Mouse (Mus musculus) hindbrain, embryonic 15.5 days (tissue): ENCODE results near the gene Castor1. TPM values are rescaled to one million over a fixed set of nuclear protein-coding genes. Genes with fewer than 3 reads are reported as not detected.

Experiments used
- ATAC-seq: fragments of 200-750 bp; cut with Nextera tagmentation; 2 replicates; pipeline ENCODE4 v1.8.0; 2017; ENCODE audit warnings: low read depth, moderate number of reproducible peaks, moderate TSS enrichment; ENCODE audit not compliant: low FRiP score
- H3K27ac ChIP-seq: fragments of 300-500 bp; sonication (generic); replicated peaks from 2 replicates; pipeline ENCODE4 v1.5.1; 2015; ENCODE audit warnings: mild to moderate bottlenecking, inconsistent platforms
- H3K27me3 ChIP-seq: fragments of 300-500 bp; sonication (generic); 2 replicates; pipeline ENCODE4 v1.6.1; 2015; ENCODE audit warnings: control low read depth, inconsistent platforms
- H3K36me3 ChIP-seq: fragments of 300-500 bp; sonication (generic); 2 replicates; pipeline ENCODE4 v1.6.1; 2015; ENCODE audit warnings: control low read depth, inconsistent platforms
- H3K4me1 ChIP-seq: fragments of 300-500 bp; sonication (generic); replicated peaks from 2 replicates; pipeline ENCODE4 v1.6.1; 2015; ENCODE audit warnings: control low read depth, inconsistent platforms
- H3K4me2 ChIP-seq: fragments of 300-500 bp; sonication (generic); 2 replicates; pipeline ENCODE4 v1.6.1; 2015; ENCODE audit warnings: moderate library complexity, mild to moderate bottlenecking, inconsistent platforms
- H3K4me3 ChIP-seq: fragments of 300-500 bp; sonication (generic); 2 replicates; pipeline ENCODE4 v1.5.1; 2015; ENCODE audit warnings: mild to moderate bottlenecking, inconsistent platforms
- H3K9ac ChIP-seq: fragments of 300-500 bp; sonication (generic); 2 replicates; pipeline ENCODE4 v1.6.1; 2015; ENCODE audit warnings: inconsistent platforms
- H3K9me3 ChIP-seq: fragments of 300-500 bp; sonication (generic); 2 replicates; pipeline ENCODE4 v1.6.1; 2016; ENCODE audit warnings: control low read depth, inconsistent platforms
- whole genome bisulfite sequencing: fragments of 180-500 bp; shearing (Covaris S2); methylation state at CpG from one replicate; pipeline ENCODE4 v1.1.7; 2015; 5-methylcytosine and 5-hydroxymethylcytosine counted together
- polyA plus RNA-seq: library from polyadenylated mRNA; unstranded; fragments of >200 nt; fragmentation: Nextera tagmentation; extraction: Ambion mirVana; gene quantifications from 2 replicates; pipeline ENCODE4 v1.2.1, GENCODE M21; 2015

Gene Castor1
- polyA plus RNA-seq, 1 experiment from 2014 or later: 4.6 TPM

- no peak overlapping the region for H3K4me2 ChIP-seq
- no peak for ATAC-seq
- H3K27me3 ChIP-seq: no peaks in the 10 kb centered on the region
- peaks cover 72% of the 10 kb centered on the region for H3K36me3 ChIP-seq
- no peaks in the 10 kb centered on the region for H3K9me3 ChIP-seq
- H3K27ac ChIP-seq: no peak overlapping the region
- H3K4me3 ChIP-seq: no peak overlapping the region
- no peak overlapping the region for H3K9ac ChIP-seq
- H3K4me1 ChIP-seq: no peaks in the 10 kb centered on the region
- 79% methylated on average over 1 of the region's 1 CpGs for WGBS
Observed at GRCm38 (mm10) chr11:4210786-4211185, 7.2 kb upstream of the Castor1 start.

DNA sequence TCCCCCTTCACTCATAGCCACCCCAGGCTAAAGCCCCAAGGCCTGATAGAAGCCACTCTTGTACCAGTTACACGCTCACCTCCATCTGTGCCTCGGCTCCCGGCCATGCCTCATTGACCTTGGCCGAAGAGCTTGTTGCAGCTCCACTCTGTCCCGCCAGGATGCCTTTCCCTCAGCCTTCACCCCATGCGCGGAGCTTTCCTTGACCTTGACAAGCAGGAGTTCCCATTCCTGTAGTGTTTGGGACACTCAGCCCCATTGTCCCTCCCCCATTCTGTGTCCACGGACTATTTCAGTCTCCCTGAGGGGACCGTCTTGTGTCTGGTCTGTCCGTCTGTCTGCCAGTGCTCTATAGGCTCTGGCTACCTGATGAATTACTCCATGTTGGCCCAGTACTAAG, 4.9 kb upstream of the Castor1 start:
- H3K4me3 ChIP-seq: no peak overlapping the region
- no peak overlapping the region for H3K9ac ChIP-seq
- peaks cover 55% of the 10 kb centered on the region for H3K36me3 ChIP-seq
- no peaks in the 10 kb centered on the region for H3K9me3 ChIP-seq
- H3K4me1 ChIP-seq: peaks cover 5% of the 10 kb centered on the region
- WGBS: 92% methylated on average over 10 of the region's 10 CpGs
- no peak overlapping the region for H3K27ac ChIP-seq
- peaks cover 8% of the 10 kb centered on the region for H3K27me3 ChIP-seq
- H3K4me2 ChIP-seq: no peak overlapping the region
- ATAC-seq: no peak

GRCm38 (mm10) chr11:4214572-4214971, 3.5 kb upstream of the Castor1 start:
- no peak overlapping the region for H3K4me2 ChIP-seq
- no peak overlapping the region for H3K9ac ChIP-seq
- H3K36me3 ChIP-seq: peaks cover 42% of the 10 kb centered on the region
- peaks cover 13% of the 10 kb centered on the region for H3K4me1 ChIP-seq
- no peaks in the 10 kb centered on the region for H3K9me3 ChIP-seq
- 95% methylated on average over 14 of the region's 14 CpGs for WGBS
- H3K4me3 ChIP-seq: no peak overlapping the region
- no peak overlapping the region for H3K27ac ChIP-seq
- ATAC-seq: no peak
- H3K27me3 ChIP-seq: peaks cover 20% of the 10 kb centered on the region

- no peak for ATAC-seq
- H3K27ac ChIP-seq: no peak overlapping the region
- 87% methylated on average over 10 of the region's 10 CpGs for WGBS
- peaks cover 20% of the 10 kb centered on the region for H3K27me3 ChIP-seq
- no peak overlapping the region for H3K9ac ChIP-seq
- H3K9me3 ChIP-seq: no peaks in the 10 kb centered on the region
- no peak overlapping the region for H3K4me3 ChIP-seq
- H3K4me1 ChIP-seq: peaks cover 13% of the 10 kb centered on the region
- no peak overlapping the region for H3K4me2 ChIP-seq
- H3K36me3 ChIP-seq: peaks cover 37% of the 10 kb centered on the region
Observed at GRCm38 (mm10) chr11:4215061-4215460, 3.0 kb upstream of the Castor1 start.

GRCm38 (mm10) chr11:4216248-4217000, 1.6 kb upstream of the Castor1 start:
- H3K4me1 ChIP-seq: peaks cover 13% of the 10 kb centered on the region
- peaks cover 20% of the 10 kb centered on the region for H3K27me3 ChIP-seq
- no peaks in the 10 kb centered on the region for H3K9me3 ChIP-seq
- H3K4me3 ChIP-seq: no peak overlapping the region
- H3K27ac ChIP-seq: no peak overlapping the region
- ATAC-seq: no peak
- H3K9ac ChIP-seq: no peak overlapping the region
- WGBS: 78% methylated on average over 9 of the region's 9 CpGs
- peaks cover 25% of the 10 kb centered on the region for H3K36me3 ChIP-seq
- H3K4me2 ChIP-seq: no peak overlapping the region

- Histone ChIP-seq H3K27me3 (peaks cover 20% of the 10 kb centered on the region), H3K9ac (peak overlapping the region; percentile 26; the same call in 1 of the 2 replicates), H3K4me2 (peak overlapping the region; percentile 71), H3K9me3 (no peaks in the 10 kb centered on the region), H3K4me1 (peaks cover 13% of the 10 kb centered on the region), H3K4me3 (peak overlapping the region; percentile 39), H3K27ac (no peak overlapping the region), H3K36me3 (peaks cover 13% of the 10 kb centered on the region; the same call in 1 of the 2 replicates)
- whole genome bisulfite sequencing: 5% methylated on average over 6 of the region's 6 CpGs
- ATAC-seq: no peak
Observed at GRCm38 (mm10) chr11:4218637-4219036, 612 bp downstream of the Castor1 start.

- no peak overlapping the region for H3K9ac ChIP-seq
- H3K4me1 ChIP-seq: peaks cover 13% of the 10 kb centered on the region
- H3K4me2 ChIP-seq: no peak overlapping the region
- ATAC-seq: 0 out of 2 replicates have a peak, but pooled peaks have one; percentile 32
- no peak overlapping the region for H3K4me3 ChIP-seq
- peaks cover 7% of the 10 kb centered on the region; the same call in 1 of the 2 replicates for H3K36me3 ChIP-seq
- 20% methylated on average over 2 of the region's 2 CpGs for WGBS
- H3K27me3 ChIP-seq: peaks cover 20% of the 10 kb centered on the region
- H3K27ac ChIP-seq: no peak overlapping the region
- H3K9me3 ChIP-seq: no peaks in the 10 kb centered on the region
Observed at GRCm38 (mm10) chr11:4219317-4219751, 1.3 kb downstream of the Castor1 start.

DNA sequence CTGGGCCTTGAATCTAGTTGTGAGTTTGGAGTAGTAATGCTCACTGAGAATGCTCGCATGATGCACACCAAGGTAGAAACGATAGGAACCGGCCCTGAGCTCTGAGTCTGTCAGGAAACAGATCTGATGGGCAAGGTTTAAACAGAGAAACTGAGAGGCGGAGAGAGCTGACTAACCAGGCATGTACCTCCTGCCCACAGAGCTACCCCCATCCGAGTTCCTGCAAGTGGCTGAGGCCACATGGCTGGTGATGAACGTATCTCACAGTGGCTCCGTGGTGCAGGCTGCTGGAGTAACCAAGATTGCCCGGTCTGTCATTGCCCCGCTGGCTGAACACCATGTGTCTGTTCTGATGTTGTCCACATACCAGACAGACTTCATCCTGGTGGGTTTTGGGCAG, 1.9 kb downstream of the Castor1 start:
- WGBS: 64% methylated on average over 9 of the region's 9 CpGs
- no peak for ATAC-seq

GRCm38 (mm10) chr11:4220443-4221400, 2.7 kb downstream of the Castor1 start:
- H3K9ac ChIP-seq: no peak overlapping the region
- no peak overlapping the region for H3K4me3 ChIP-seq
- WGBS: 51% methylated on average over 28 of the region's 28 CpGs
- no peaks in the 10 kb centered on the region for H3K9me3 ChIP-seq
- H3K4me1 ChIP-seq: peaks cover 13% of the 10 kb centered on the region
- H3K4me2 ChIP-seq: no peak overlapping the region
- H3K36me3 ChIP-seq: no peaks in the 10 kb centered on the region
- no peak for ATAC-seq
- peaks cover 20% of the 10 kb centered on the region for H3K27me3 ChIP-seq
- no peak overlapping the region for H3K27ac ChIP-seq

More for the DNA sequence above, 1.9 kb downstream of the Castor1 start:
- H3K9ac ChIP-seq: no peak overlapping the region
- H3K9me3 ChIP-seq: no peaks in the 10 kb centered on the region
- no peak overlapping the region for H3K27ac ChIP-seq
- H3K4me1 ChIP-seq: peaks cover 13% of the 10 kb centered on the region
- peaks cover 3% of the 10 kb centered on the region; the same call in 1 of the 2 replicates for H3K36me3 ChIP-seq
- H3K4me3 ChIP-seq: no peak overlapping the region
- no peak overlapping the region for H3K4me2 ChIP-seq
- peaks cover 20% of the 10 kb centered on the region for H3K27me3 ChIP-seq

GRCm38 (mm10) chr11:4222046-4222950, 4.3 kb downstream of the Castor1 start:
- Histone ChIP-seq H3K4me2 (no peak overlapping the region), H3K27ac (no peak overlapping the region), H3K9ac (no peak overlapping the region), H3K4me1 (peaks cover 13% of the 10 kb centered on the region), H3K9me3 (no peaks in the 10 kb centered on the region), H3K4me3 (no peak overlapping the region), H3K36me3 (no peaks in the 10 kb centered on the region), H3K27me3 (peaks cover 20% of the 10 kb centered on the region)
- WGBS: 78% methylated on average over 17 of the region's 17 CpGs
- ATAC-seq: no peak
